Mouse (Mus musculus) CH12.LX (cell line): ENCODE measurements at regions not wholly inside any gene's neighbourhood (a gene's known extent, or its start where the extent isn't known, plus 50 kb on each side); places are given as distances from the start of the nearest gene placed in this dataset.

ENCODE experiments used
- POLR2AphosphoS2 ChIP-seq: IDR thresholded peaks from 2 replicates; pipeline ENCODE4 v1.6.1; 2011; ENCODE audit warnings: low read depth, low read length, improper control_type of control experiment
- ZC3H11A ChIP-seq: IDR thresholded peaks from 2 replicates; pipeline ENCODE4 v1.6.1; 2012; ENCODE audit warnings: low read depth, mild to moderate bottlenecking, inconsistent platforms, low read length, improper control_type of control experiment

DNA sequence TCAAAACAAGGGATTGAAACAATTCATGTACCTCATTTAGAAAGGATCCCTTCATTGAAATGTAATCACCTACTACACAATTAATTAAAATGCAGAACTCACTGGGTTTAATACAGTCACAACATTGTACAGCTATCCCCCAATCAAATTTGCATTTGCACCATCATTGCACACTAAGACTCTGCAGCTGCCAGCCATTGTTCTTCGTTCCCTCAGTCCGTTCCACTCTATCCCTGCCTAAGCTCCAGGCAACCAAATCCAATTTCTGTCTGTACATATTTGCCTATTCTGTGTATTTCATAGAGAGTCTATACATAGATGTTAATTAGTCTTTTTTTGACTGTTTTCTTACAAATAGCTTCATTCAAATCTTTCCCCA is 94.1 kb upstream of the Btbd11 start:
- TF ChIP-seq ZC3H11A (no peak), POLR2AphosphoS2 (no peak)
